21 mouse cellular contexts compared by ENCODE assay signal in the genomic region with DNA sequence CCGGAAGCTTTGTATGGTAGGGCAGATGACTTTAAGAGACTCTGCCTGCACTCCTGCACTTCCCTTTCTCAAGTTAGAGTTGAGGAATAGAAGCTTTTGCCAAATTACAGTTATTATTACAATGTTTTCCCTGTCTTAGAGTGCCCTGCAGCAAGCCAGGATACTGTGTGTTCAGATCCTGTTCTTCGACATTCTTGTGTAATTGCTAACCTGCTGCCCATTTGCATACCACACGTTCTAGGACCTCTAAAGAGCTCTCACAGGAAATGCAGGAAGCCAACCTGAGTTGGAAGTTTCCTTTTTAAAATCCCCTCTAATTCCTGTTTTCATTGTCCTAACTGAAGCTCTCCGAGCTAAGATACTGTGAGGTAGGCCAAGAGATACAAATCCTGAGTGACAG. TPM values are rescaled to one million over a fixed set of nuclear protein-coding genes. Genes with fewer than 3 reads are reported as not detected.
DNase-seq lines count a peak whose midpoint lies in the region; ATAC-seq and TF ChIP-seq lines count a peak whose summit lies in the region.
"Had no signal": no experiment of that assay in that cellular context is flagged by ENCODE, and none has a peak within 500 bp of the region (broad histone marks: within the 10 kb centered on the region; RNA-seq: fewer than 3 reads in every experiment).

No protein-coding gene starts in this region.

- H3K36me3 ChIP-seq in CH12.LX (replicated peaks in 1 of 2; ENCODE audit: control insufficient read depth in 1 of 2, insufficient read depth in 1 of 2, low read length in 1 of 2): no peaks in the 10 kb centered on the region
- no peaks in the 10 kb centered on the region for H3K36me3 ChIP-seq in embryonic facial prominence, embryonic 10.5 days (replicated peaks)
- no peaks in the 10 kb centered on the region for H3K36me3 ChIP-seq in kidney, postnatal 0 days (ENCODE audit: insufficient read depth, low read length)
- no peaks in the 10 kb centered on the region for H3K36me3 ChIP-seq in lung, postnatal 0 days (ENCODE audit: insufficient read depth, low read length)
- H3K36me3 ChIP-seq: heart, embryonic 12.5 days; hindbrain, embryonic 10.5 days; neural tube, embryonic 15.5 days had no signal

- no peaks in the 10 kb centered on the region for H3K27me3 ChIP-seq in CH12.LX (replicated peaks)
- 0 out of 2 replicates have a peak, but pooled peaks cover 3% of the 10 kb centered on the region for H3K27me3 ChIP-seq in embryonic facial prominence, embryonic 10.5 days (replicated peaks; ENCODE audit: low read depth, poor library complexity, severe bottlenecking)
- H3K27me3 ChIP-seq in kidney, postnatal 0 days (ENCODE audit: insufficient read depth, low read length): no peaks in the 10 kb centered on the region
- H3K27me3 ChIP-seq in lung, postnatal 0 days (replicated peaks; ENCODE audit: insufficient read depth, low read length): no peaks in the 10 kb centered on the region
- H3K27me3 ChIP-seq: heart, embryonic 12.5 days; neural tube, embryonic 15.5 days had no signal

- WGBS in embryonic facial prominence, embryonic 10.5 days: 42% methylated on average over 4 of the region's 4 CpGs
- 40% methylated on average over 4 of the region's 4 CpGs for WGBS in kidney, postnatal 0 days
- 31% methylated on average over 4 of the region's 4 CpGs for WGBS in lung, postnatal 0 days

- no peak for ATAC-seq in kidney, postnatal 0 days (replicated peaks; ENCODE audit: low FRiP score, low read depth)
- ATAC-seq in lung, postnatal 0 days: peak; percentile 95
- ATAC-seq: forebrain, postnatal 0 days had no signal

- DNase-seq in CH12.LX (ENCODE audit: extremely low read depth): no peak
- no peak for DNase-seq in embryonic facial prominence, embryonic 10.5 days (ENCODE audit: low spot score)
- peak; percentile 12 for DNase-seq in kidney, postnatal 0 days (ENCODE audit: low spot score)
- DNase-seq in lung, postnatal 0 days (ENCODE audit: low spot score): peak; percentile 90
- no peak for DNase-seq in adrenal gland, postnatal 10 days
- DNase-seq in layer of hippocampus, adult 2 months (ENCODE audit: low spot score in 2 of 2): no peak
- no peak for DNase-seq in c-Kit-positive CD71-positive TER-119-positive erythroid progenitor cells, embryonic 14.5 days (ENCODE audit: low spot score)
- no peak for DNase-seq in left cerebral cortex, postnatal 36 days (ENCODE audit: low spot score in 2 of 2)
- DNase-seq: adrenal gland, postnatal 14 days; cerebellum, adult 9-11 months; forebrain, postnatal 0 days; gastrocnemius, postnatal 10 days; layer of hippocampus, adult 9-11 months; retina, postnatal 1 day; thymus, postnatal 25 days had no signal

- TF ChIP-seq POLR2A in CH12.LX (IDR thresholded peaks at IDR 0.05; ENCODE audit: low read depth, low read length): no peak

- H3K4me2 ChIP-seq in CH12.LX (ENCODE audit: insufficient read depth, low read depth, poor library complexity, severe bottlenecking): no peak overlapping the region
- no peak overlapping the region for H3K4me2 ChIP-seq in kidney, postnatal 0 days (ENCODE audit: low read length)
- no peak overlapping the region for H3K4me2 ChIP-seq in lung, postnatal 0 days (replicated peaks; ENCODE audit: low read depth, low read length)
- H3K4me2 ChIP-seq: heart, embryonic 12.5 days; neural tube, embryonic 15.5 days had no signal

- H3K79me2 ChIP-seq in CH12.LX (replicated peaks; ENCODE audit: control insufficient read depth, extremely low read depth, insufficient read depth, poor library complexity, severe bottlenecking): no peaks in the 10 kb centered on the region

- intact Hi-C loops in left cerebral cortex, postnatal 36 days (cut with DNase I): no loop called here

- in situ Hi-C loops in CH12.LX (cut with MboI; ENCODE audit: low pct_ligation_motif_present, low pct_unique_long_range_greater_than_20kb, low sequenced_read_pairs): no loop called here

- H3K9ac ChIP-seq in CH12.LX (ENCODE audit: insufficient read depth, low read depth): no peak overlapping the region
- no peak overlapping the region for H3K9ac ChIP-seq in kidney, postnatal 0 days (ENCODE audit: low read depth, low read length)
- no peak overlapping the region for H3K9ac ChIP-seq in lung, postnatal 0 days (replicated peaks; ENCODE audit: low read depth)
- H3K9ac ChIP-seq: forebrain, postnatal 0 days; heart, embryonic 12.5 days; liver, embryonic 14.5 days; neural tube, embryonic 15.5 days had no signal

- TF ChIP-seq RAD21 in CH12.LX (IDR thresholded peaks at IDR 0.05; ENCODE audit: low read depth, low read length): no peak

- no peak for TF ChIP-seq CTCF in CH12.LX (conservative IDR thresholded peaks at IDR 0.05 in 1 of 2, IDR thresholded peaks at IDR 0.05 in 1 of 2; ENCODE audit: low read depth in 2 of 2, low read length in 2 of 2)
- no peak for TF ChIP-seq CTCF in kidney, postnatal 0 days (IDR thresholded peaks at IDR 0.05; ENCODE audit: low read depth)
- TF ChIP-seq CTCF in lung, postnatal 0 days (IDR thresholded peaks at IDR 0.05): no peak
- no peak for TF ChIP-seq CTCF in layer of hippocampus, adult 2 months (conservative IDR thresholded peaks at IDR 0.05)

- no peaks in the 10 kb centered on the region for H3K9me3 ChIP-seq in CH12.LX (replicated peaks; ENCODE audit: low read length)
- no peaks in the 10 kb centered on the region for H3K9me3 ChIP-seq in embryonic facial prominence, embryonic 10.5 days
- H3K9me3 ChIP-seq in kidney, postnatal 0 days (replicated peaks; ENCODE audit: low read length): no peaks in the 10 kb centered on the region
- no peaks in the 10 kb centered on the region for H3K9me3 ChIP-seq in lung, postnatal 0 days (ENCODE audit: low read length)
- H3K9me3 ChIP-seq: heart, embryonic 12.5 days; hindbrain, embryonic 10.5 days; neural tube, embryonic 15.5 days had no signal

- H3K27ac ChIP-seq in CH12.LX (ENCODE audit: insufficient read depth, low read depth): no peak overlapping the region
- 0 out of 2 replicates have a peak overlapping the region, but pooled peaks have one; percentile 2 for H3K27ac ChIP-seq in embryonic facial prominence, embryonic 10.5 days (replicated peaks)
- no peak overlapping the region for H3K27ac ChIP-seq in kidney, postnatal 0 days
- peak overlapping the region; percentile 54 for H3K27ac ChIP-seq in lung, postnatal 0 days (ENCODE audit: low read length)
- H3K27ac ChIP-seq in layer of hippocampus, adult 2 months: no peak overlapping the region
- H3K27ac ChIP-seq: hindbrain, embryonic 10.5 days; liver, embryonic 14.5 days; neural tube, embryonic 15.5 days had no signal

- TF ChIP-seq EP300 in CH12.LX (IDR thresholded peaks at IDR 0.05; ENCODE audit: low read length): peak; percentile 42; the same call in 1 of the 2 replicates
- peak; percentile 91 for TF ChIP-seq EP300 in lung, postnatal 0 days (IDR thresholded peaks at IDR 0.05)

- no peak overlapping the region for H3K4me3 ChIP-seq in CH12.LX (replicated peaks in 1 of 3; ENCODE audit: low read depth in 2 of 3, low read length in 2 of 3, poor library complexity in 1 of 3)
- H3K4me3 ChIP-seq in embryonic facial prominence, embryonic 10.5 days: no peak overlapping the region
- no peak overlapping the region for H3K4me3 ChIP-seq in kidney, postnatal 0 days (replicated peaks; ENCODE audit: low read depth, low read length)
- H3K4me3 ChIP-seq in lung, postnatal 0 days (ENCODE audit: low read depth, low read length): no peak overlapping the region
- H3K4me3 ChIP-seq in layer of hippocampus, adult 2 months: no peak overlapping the region
- H3K4me3 ChIP-seq: heart, embryonic 12.5 days; hindbrain, embryonic 10.5 days; neural tube, embryonic 15.5 days had no signal

- peaks cover 16 to 37% of the 10 kb centered on the region in 2 experiments; a peak in 3 of 4 replicates for H3K4me1 ChIP-seq in CH12.LX (ENCODE audit: control insufficient read depth in 1 of 2, insufficient read depth in 2 of 2)
- peaks cover 11% of the 10 kb centered on the region for H3K4me1 ChIP-seq in embryonic facial prominence, embryonic 10.5 days
- no peaks in the 10 kb centered on the region for H3K4me1 ChIP-seq in kidney, postnatal 0 days (replicated peaks; ENCODE audit: insufficient read depth, low read length)
- H3K4me1 ChIP-seq in lung, postnatal 0 days (ENCODE audit: insufficient read depth, low read depth, low read length): peaks cover 3% of the 10 kb centered on the region; the same call in 1 of the 2 replicates
- H3K4me1 ChIP-seq: heart, embryonic 12.5 days; hindbrain, embryonic 10.5 days; neural tube, embryonic 15.5 days had no signal

- dilution Hi-C loops in CH12.LX (cut with MboI; ENCODE audit: extremely low pct_ligation_motif_present, extremely low pct_unique_long_range_greater_than_20kb, low sequenced_read_pairs): no loop called here

RNA-seq across cellular contexts. Expression of gene Cib2, which starts 6.9 kb away (rescaled TPM):
- total RNA-seq in CH12.LX (2012; rRNA removed) (2.0 and 2.1 TPM in 2 replicates), CH12.LX (2014; rRNA removed) (3.3 and 3.4 TPM in 2 replicates)
- polyA plus RNA-seq in CH12.LX (2012; ENCODE audit: insufficient read length, low read depth): 2.3 and 3.5 TPM in 2 replicates
- polyA plus RNA-seq in embryonic facial prominence, embryonic 10.5 days (2016; fragmentation: Nextera tagmentation; extraction: Ambion mirVana): 9.9 TPM in 2 replicates
- polyA plus RNA-seq in kidney, postnatal 0 days (2015; fragmentation: Nextera tagmentation; extraction: Ambion mirVana): 18.0 and 19.2 TPM in 2 replicates
- 6.2 and 7.5 TPM in 2 replicates for polyA plus RNA-seq in lung, postnatal 0 days (2015; fragmentation: Nextera tagmentation; extraction: Ambion mirVana)
- total RNA-seq in adrenal gland, postnatal 10 days (2021): 10 to 100 TPM; 69.3 to 83.3 TPM
- 10 to 100 TPM; 18.7 to 19.6 TPM for total RNA-seq in layer of hippocampus, adult 2 months (2021)
- 10 to 100 TPM; 19.3 to 22.8 TPM for total RNA-seq in left cerebral cortex, postnatal 36 days (2021)

RNA-seq across cellular contexts. Expression of gene Idh3a, which starts 19.2 kb away (rescaled TPM):
- total RNA-seq in CH12.LX (2012; rRNA removed) (102 and 135 TPM in 2 replicates), CH12.LX (2014; rRNA removed) (192 and 198 TPM in 2 replicates)
- 178 and 186 TPM in 2 replicates for polyA plus RNA-seq in CH12.LX (2012; ENCODE audit: insufficient read length, low read depth)
- 119 and 122 TPM in 2 replicates for polyA plus RNA-seq in embryonic facial prominence, embryonic 10.5 days (2016; fragmentation: Nextera tagmentation; extraction: Ambion mirVana)
- 247 and 272 TPM in 2 replicates for polyA plus RNA-seq in kidney, postnatal 0 days (2015; fragmentation: Nextera tagmentation; extraction: Ambion mirVana)
- polyA plus RNA-seq in lung, postnatal 0 days (2015; fragmentation: Nextera tagmentation; extraction: Ambion mirVana): 79.4 and 80.3 TPM in 2 replicates
- total RNA-seq in adrenal gland, postnatal 10 days (2021): 100 to 1,000 TPM; 806 to 826 TPM
- 100 to 1,000 TPM; 159 to 179 TPM for total RNA-seq in layer of hippocampus, adult 2 months (2021)
- 100 to 1,000 TPM; 181 to 197 TPM for total RNA-seq in left cerebral cortex, postnatal 36 days (2021)

RNA-seq across cellular contexts. Expression of gene Sh2d7, which starts 28.2 kb away (rescaled TPM):
- total RNA-seq in CH12.LX (2012; rRNA removed) (0.81 and 0.84 TPM in 2 replicates), CH12.LX (2014; rRNA removed) (0.83 and 0.90 TPM in 2 replicates)
- polyA plus RNA-seq in CH12.LX (2012; ENCODE audit: insufficient read length, low read depth): 0.52 and 0.56 TPM in 2 replicates
- polyA plus RNA-seq in embryonic facial prominence, embryonic 10.5 days (2016; fragmentation: Nextera tagmentation; extraction: Ambion mirVana): not detected in 2 replicates
- polyA plus RNA-seq in kidney, postnatal 0 days (2015; fragmentation: Nextera tagmentation; extraction: Ambion mirVana): not detected in 2 replicates
- polyA plus RNA-seq in lung, postnatal 0 days (2015; fragmentation: Nextera tagmentation; extraction: Ambion mirVana): not detected in 2 replicates
- not detected for total RNA-seq in adrenal gland, postnatal 10 days (2021)
- total RNA-seq in layer of hippocampus, adult 2 months (2021): not detected
- not detected for total RNA-seq in left cerebral cortex, postnatal 36 days (2021)
- total RNA-seq: adrenal gland, postnatal 14 days; forebrain, postnatal 0 days; gastrocnemius, postnatal 10 days; left cerebral cortex, postnatal 10 days had no signal
- polyA plus RNA-seq: forebrain, postnatal 0 days; heart, embryonic 12.5 days; hindbrain, embryonic 10.5 days; intestine, embryonic 14.5 days; liver, embryonic 14.5 days; neural tube, embryonic 15.5 days had no signal

Comparison
In these comparisons a context has a peak if more than half of its experiments do, and no peak if none do; other contexts are left out.
1. DNase-seq: peak in kidney, postnatal 0 days (single experiment) and lung, postnatal 0 days (single experiment); none in CH12.LX (single experiment), embryonic facial prominence, embryonic 10.5 days (single experiment), adrenal gland, postnatal 10 days (single experiment), layer of hippocampus, adult 2 months (0 of 2), c-Kit-positive CD71-positive TER-119-positive erythroid progenitor cells, embryonic 14.5 days (single experiment) and left cerebral cortex, postnatal 36 days (0 of 2).
2. H3K27ac ChIP-seq: peak in embryonic facial prominence, embryonic 10.5 days (single experiment) and lung, postnatal 0 days (single experiment); none in CH12.LX (single experiment), kidney, postnatal 0 days (single experiment) and layer of hippocampus, adult 2 months (single experiment).
3. RNA of gene Cib2, which starts 6.9 kb away (total RNA-seq): 69.3 to 83.3 TPM in adrenal gland, postnatal 10 days, 19.3 to 22.8 TPM in left cerebral cortex, postnatal 36 days and 18.7 to 19.6 TPM in layer of hippocampus, adult 2 months; 2.0 to 3.4 TPM in CH12.LX; every median in the first group is over 4 times any median in the second.
4. RNA of gene Idh3a, which starts 19.2 kb away (total RNA-seq): 806 to 826 TPM in adrenal gland, postnatal 10 days; 102 to 198 TPM in CH12.LX, 181 to 197 TPM in left cerebral cortex, postnatal 36 days and 159 to 179 TPM in layer of hippocampus, adult 2 months; every median in the first group is over 4 times any median in the second.